Mouse (Mus musculus): Measurements from ENCODE around the gene Pak6.

DNA sequence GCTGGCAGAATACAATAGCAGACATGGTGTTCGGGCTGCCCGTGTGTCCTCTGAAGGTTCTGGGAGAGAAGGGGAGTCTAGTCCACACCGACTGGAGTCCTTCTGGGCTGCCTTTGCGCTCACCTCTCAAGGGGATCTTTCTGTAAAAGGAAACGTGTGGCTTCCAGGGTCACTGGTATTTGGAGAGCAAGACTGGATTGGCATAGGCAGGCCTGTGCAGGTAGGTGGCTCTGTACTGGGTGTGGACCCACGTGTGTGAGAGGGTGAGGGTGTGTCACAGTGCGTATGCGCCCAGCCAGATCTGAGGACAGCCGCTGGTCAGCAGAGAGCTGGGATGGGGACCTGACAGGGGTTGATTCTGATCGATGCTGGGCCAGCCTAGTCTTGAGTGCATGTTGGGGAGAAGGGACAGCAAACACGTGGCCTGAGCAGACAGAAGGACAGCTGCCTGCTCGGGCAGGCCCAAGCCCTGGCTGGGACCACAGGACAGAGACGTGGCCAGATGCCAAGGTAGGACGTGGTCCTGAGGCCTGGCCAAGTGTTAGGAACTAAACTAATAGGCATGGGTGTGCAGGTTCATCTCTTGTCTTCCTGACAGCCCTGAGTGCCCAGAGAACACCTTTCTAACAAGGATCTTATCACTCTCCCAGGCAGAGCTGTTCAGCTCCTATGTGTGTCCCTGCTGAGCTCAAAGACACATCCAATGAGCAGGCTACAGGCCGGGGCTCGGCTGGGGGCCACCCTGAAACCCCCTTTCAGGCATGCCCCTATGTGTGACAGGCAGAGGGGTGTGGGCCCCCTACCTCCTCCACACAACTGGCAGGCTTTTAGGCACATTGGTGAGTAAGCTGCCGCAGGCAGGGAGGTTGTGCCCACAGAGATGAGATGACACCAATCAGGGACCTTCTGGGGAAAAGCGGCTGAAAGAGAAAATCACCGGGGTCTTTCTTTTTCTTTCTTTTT, 982 bp downstream of the Pak6 start:
- TF ChIP-seq CTCF (IDR thresholded peaks at IDR 0.05), result peak; percentile 36
- TF ChIP-seq EP300 (IDR thresholded peaks at IDR 0.05), result no peak

Measured in lung, postnatal 0 days (tissue).